Mouse (Mus musculus) cerebellum, adult 11-12 months (tissue): ENCODE data around the gene Gm43064.
"Not testable (repeated sequence)": the region's sequence is repeated elsewhere in the genome, so short reads cannot be mapped to it uniquely, and the experiment has no call there.

Source experiments
- DNase-seq: peaks from one replicate; pipeline ENCODE4 v3.0.0; 2022

The Gm43064 gene

GRCm38 (mm10) chr3:103808891-103809798 is at the start of gene Gm43064, which contains the start of the genes Dclre1b and Ap4b1:
TSS of gene Gm43064 (plus strand) at chr3:103809573.
TSS of gene Dclre1b (minus strand) at chr3:103809444.
TSS of gene Ap4b1 (plus strand) at chr3:103809520.
- peak; percentile 89 for DNase-seq

- no peak for DNase-seq
These were observed 42.6 kb upstream of the Gm43064 start for GRCm38 (mm10) chr3:103766789-103767188.

GRCm38 (mm10) chr3:103771531-103772130 is 37.7 kb upstream of the Gm43064 start:
- peak; percentile 85 for DNase-seq

- DNase-seq, result no peak
These were observed 36.5 kb upstream of the Gm43064 start for GRCm38 (mm10) chr3:103772846-103773245.

GRCm38 (mm10) chr3:103773508-103773907 is 35.9 kb upstream of the Gm43064 start:
- DNase-seq, result no peak

GRCm38 (mm10) chr3:103774009-103774408 is 35.4 kb upstream of the Gm43064 start:
- DNase-seq, result no peak

- DNase-seq, result peak; percentile 82
These were observed 31.4 kb upstream of the Gm43064 start for GRCm38 (mm10) chr3:103777940-103778339.

GRCm38 (mm10) chr3:103778660-103779059 is 30.7 kb upstream of the Gm43064 start:
- no peak for DNase-seq

- no peak for DNase-seq
These were observed 30.2 kb upstream of the Gm43064 start for GRCm38 (mm10) chr3:103779183-103779582.

GRCm38 (mm10) chr3:103780271-103780670 is 29.1 kb upstream of the Gm43064 start:
- DNase-seq, result no peak

- no peak for DNase-seq
These were observed 28.6 kb upstream of the Gm43064 start for GRCm38 (mm10) chr3:103780777-103781176.

GRCm38 (mm10) chr3:103782844-103783609 is 26.3 kb upstream of the Gm43064 start:
- DNase-seq, result no peak

GRCm38 (mm10) chr3:103787225-103787624 is 22.1 kb upstream of the Gm43064 start:
- DNase-seq, result no peak

GRCm38 (mm10) chr3:103789096-103789495 is 20.3 kb upstream of the Gm43064 start:
- DNase-seq, result no peak

GRCm38 (mm10) chr3:103789891-103790345 is 19.5 kb upstream of the Gm43064 start:
- DNase-seq, result peak; percentile 46

- DNase-seq, result peak; percentile 58
These were observed 18.8 kb upstream of the Gm43064 start for GRCm38 (mm10) chr3:103790346-103791145.

GRCm38 (mm10) chr3:103791230-103792110 is 17.9 kb upstream of the Gm43064 start, which contains the start of gene Hipk1:
TSS of gene Hipk1 (minus strand) at chr3:103791563.
- DNase-seq, result peak; percentile 95

- DNase-seq, result not testable (repeated sequence)
These were observed 17.3 kb upstream of the Gm43064 start for GRCm38 (mm10) chr3:103792111-103792406.

- DNase-seq, result no peak
These were observed 16.8 kb upstream of the Gm43064 start for GRCm38 (mm10) chr3:103792566-103792965.

GRCm38 (mm10) chr3:103796389-103796788 is 13.0 kb upstream of the Gm43064 start:
- no peak for DNase-seq

GRCm38 (mm10) chr3:103799507-103799906 is 9.9 kb upstream of the Gm43064 start:
- no peak for DNase-seq
